Mouse (Mus musculus) left cerebral cortex, adult 8-10 months (tissue): ENCODE data around the gene Plekhj1. TPM values are rescaled to one million over a fixed set of nuclear protein-coding genes. Genes with fewer than 3 reads are reported as not detected.
"Not testable (repeated sequence)": the region's sequence is repeated elsewhere in the genome, so short reads cannot be mapped to it uniquely, and the experiment has no call there.

ENCODE experiments used
- DNase-seq, 2 experiments: peaks; one replicate each; pipeline ENCODE4 v3.0.0; 2022; ENCODE audit warnings: low spot score in 2 of 2
- total RNA-seq, 4 experiments: library from RNA; stranded (reverse); gene quantifications; 2 replicates each; pipeline ENCODE4 v1.2.4; 2022

Plekhj1 gene
- total RNA-seq = 10 to 100 TPM; 61.3 to 74.5 (median 66.4) TPM

- DNase-seq = peak; percentile 94 to 97
Measured at GRCm38 (mm10) chr10:80798150-80799006, at the start of gene Plekhj1, which contains the start of gene Sf3a2. Gene Plekhj1 (minus strand): TSS chr10:80798626. Gene Sf3a2 (plus strand): TSS chr10:80798198.

GRCm38 (mm10) chr10:80845732-80846131 is 47.3 kb upstream of the Plekhj1 start:
- peak in 1 of 2 experiments; percentile 72 for DNase-seq

GRCm38 (mm10) chr10:80845055-80845693 is 46.7 kb upstream of the Plekhj1 start:
- DNase-seq = no peak

GRCm38 (mm10) chr10:80843931-80844547 is 45.6 kb upstream of the Plekhj1 start, which contains the start of gene Lingo3:
Gene Lingo3 (minus strand): TSS chr10:80844039.
- DNase-seq = no peak

- DNase-seq = no peak
Measured at GRCm38 (mm10) chr10:80843087-80843930, 44.9 kb upstream of the Plekhj1 start.

- DNase-seq = peak in 1 of 2 experiments; percentile 67
Measured at GRCm38 (mm10) chr10:80842334-80842733, 43.9 kb upstream of the Plekhj1 start.

GRCm38 (mm10) chr10:80841685-80842084 is 43.3 kb upstream of the Plekhj1 start:
- DNase-seq = no peak

- no peak for DNase-seq
Measured at GRCm38 (mm10) chr10:80839848-80840247, 41.4 kb upstream of the Plekhj1 start.

GRCm38 (mm10) chr10:80838346-80838912 is 40.0 kb upstream of the Plekhj1 start:
- DNase-seq = no peak

- DNase-seq = no peak
Measured at GRCm38 (mm10) chr10:80837827-80838226, 39.4 kb upstream of the Plekhj1 start.

- DNase-seq = no peak
Measured at GRCm38 (mm10) chr10:80836949-80837379, 38.5 kb upstream of the Plekhj1 start.

GRCm38 (mm10) chr10:80835617-80836016 is 37.2 kb upstream of the Plekhj1 start:
- DNase-seq = no peak

GRCm38 (mm10) chr10:80832818-80833217 is 34.4 kb upstream of the Plekhj1 start:
- DNase-seq = no peak

- no peak for DNase-seq
Measured at GRCm38 (mm10) chr10:80831136-80831535, 32.7 kb upstream of the Plekhj1 start.

- no peak for DNase-seq
Measured at GRCm38 (mm10) chr10:80829359-80830278, 31.2 kb upstream of the Plekhj1 start.

- not testable (repeated sequence) for DNase-seq
Measured at GRCm38 (mm10) chr10:80828587-80828986, 30.2 kb upstream of the Plekhj1 start.

GRCm38 (mm10) chr10:80827870-80828420 is 29.5 kb upstream of the Plekhj1 start:
- no peak for DNase-seq

GRCm38 (mm10) chr10:80827063-80827869 is 28.8 kb upstream of the Plekhj1 start:
- DNase-seq = no peak
